Mouse (Mus musculus) lung, embryonic 16.5 days (tissue): ENCODE measurements around the gene Grk6. TPM values are rescaled to one million over a fixed set of nuclear protein-coding genes. Genes with fewer than 3 reads are reported as not detected.

Experiments
- ATAC-seq: fragments of 200-750 bp; cut with Nextera tagmentation; 2 replicates; pipeline ENCODE4 v1.8.0; 2017; ENCODE audit warnings: low read depth, mild to moderate bottlenecking, moderate library complexity
- H3K27ac ChIP-seq: fragments of 300-500 bp; sonication (generic); 2 replicates; pipeline ENCODE4 v1.5.1; 2014; ENCODE audit warnings: mild to moderate bottlenecking, control low read depth, low read length
- H3K27me3 ChIP-seq: fragments of 300-500 bp; sonication (generic); 2 replicates; pipeline ENCODE4 v1.6.1; 2014; ENCODE audit warnings: low read depth, low read length, mixed read lengths; ENCODE audit not compliant: control insufficient read depth, insufficient read depth
- H3K36me3 ChIP-seq: fragments of 300-500 bp; sonication (generic); 2 replicates; pipeline ENCODE4 v1.6.1; 2014; ENCODE audit warnings: low read length; ENCODE audit not compliant: control insufficient read depth, insufficient read depth
- H3K4me1 ChIP-seq: fragments of 300-500 bp; sonication (generic); replicated peaks from 2 replicates; pipeline ENCODE4 v1.6.1; 2014; ENCODE audit warnings: low read length, mixed read lengths; ENCODE audit not compliant: control insufficient read depth, insufficient read depth
- H3K4me2 ChIP-seq: fragments of 300-500 bp; sonication (generic); 2 replicates; pipeline ENCODE4 v1.6.1; 2014; ENCODE audit warnings: low read depth, low read length, control low read depth
- H3K4me3 ChIP-seq: fragments of 300-500 bp; sonication (generic); 2 replicates; pipeline ENCODE4 v1.5.1; 2014; ENCODE audit warnings: mild to moderate bottlenecking, low read length, control low read depth
- H3K9ac ChIP-seq: fragments of 300-500 bp; sonication (generic); 2 replicates; pipeline ENCODE4 v1.6.1; 2014; ENCODE audit warnings: low read length, control low read depth
- H3K9me3 ChIP-seq: fragments of 300-500 bp; sonication (generic); 2 replicates; pipeline ENCODE4 v1.6.1; 2016; ENCODE audit warnings: low read length; ENCODE audit not compliant: control insufficient read depth
- WGBS: fragments of 180-500 bp; shearing (Covaris S2); extraction: QIAGEN DNeasy Blood & Tissue Kit; methylation state at CpG from one replicate; pipeline ENCODE4 v1.1.7; 2014; 5-methylcytosine and 5-hydroxymethylcytosine counted together
- polyA plus RNA-seq: library from polyadenylated mRNA; unstranded; fragments of >200 nt; fragmentation: Nextera tagmentation; extraction: Ambion mirVana; gene quantifications from 2 replicates; pipeline ENCODE4 v1.2.1, GENCODE M21; 2015

Gene Grk6
- polyA plus RNA-seq, 1 experiment from 2014 or later, result 15.5 TPM

- H3K9ac ChIP-seq, result peak overlapping the region; percentile 68
- no peaks in the 10 kb centered on the region for H3K36me3 ChIP-seq
- peak; percentile 83 for ATAC-seq
- peak overlapping the region; percentile 78 for H3K4me2 ChIP-seq
- under 1% methylated on average over 33 of the region's 33 CpGs for WGBS
- H3K27me3 ChIP-seq, result no peaks in the 10 kb centered on the region
- H3K4me1 ChIP-seq, result peaks cover 17% of the 10 kb centered on the region
- H3K27ac ChIP-seq, result peak overlapping the region; percentile 96
- H3K9me3 ChIP-seq, result no peaks in the 10 kb centered on the region
- peak overlapping the region; percentile 83 for H3K4me3 ChIP-seq
These were observed 461 bp upstream of the Grk6 start for GRCm38 (mm10) chr13:55444286-55444936.

GRCm38 (mm10) chr13:55445361-55446091 is 654 bp downstream of the Grk6 start:
- Histone ChIP-seq H3K9ac (peak overlapping the region; percentile 97), H3K9me3 (no peaks in the 10 kb centered on the region), H3K4me2 (peak overlapping the region; percentile 79), H3K4me1 (peaks cover 17% of the 10 kb centered on the region), H3K27me3 (no peaks in the 10 kb centered on the region), H3K4me3 (peak overlapping the region; percentile 83), H3K27ac (peak overlapping the region; percentile 96), H3K36me3 (peaks cover 2% of the 10 kb centered on the region; the same call in 1 of the 2 replicates)
- ATAC-seq, result no peak
- WGBS, result under 1% methylated on average over 64 of the region's 66 CpGs

- Histone ChIP-seq H3K27me3 (no peaks in the 10 kb centered on the region), H3K27ac (no peak overlapping the region), H3K4me2 (peak overlapping the region; percentile 79), H3K9me3 (no peaks in the 10 kb centered on the region), H3K4me1 (peaks cover 17% of the 10 kb centered on the region), H3K36me3 (peaks cover 9% of the 10 kb centered on the region; the same call in 1 of the 2 replicates), H3K9ac (peak overlapping the region; percentile 97), H3K4me3 (peak overlapping the region; percentile 83)
- no peak for ATAC-seq
- 73% methylated on average over 6 of the region's 6 CpGs for WGBS
These were observed 1.7 kb downstream of the Grk6 start for GRCm38 (mm10) chr13:55446483-55447105.

- ATAC-seq, result no peak
- no peak overlapping the region for H3K4me2 ChIP-seq
- H3K4me3 ChIP-seq, result no peak overlapping the region
- H3K36me3 ChIP-seq, result peaks cover 18% of the 10 kb centered on the region
- peaks cover 17% of the 10 kb centered on the region for H3K4me1 ChIP-seq
- no peak overlapping the region for H3K27ac ChIP-seq
- H3K9ac ChIP-seq, result no peak overlapping the region
- H3K9me3 ChIP-seq, result no peaks in the 10 kb centered on the region
- WGBS, result 36% methylated on average over 3 of the region's 3 CpGs
- H3K27me3 ChIP-seq, result no peaks in the 10 kb centered on the region
These were observed 2.7 kb downstream of the Grk6 start for GRCm38 (mm10) chr13:55447543-55447943.

- Histone ChIP-seq H3K9ac (no peak overlapping the region), H3K4me2 (no peak overlapping the region), H3K27ac (no peak overlapping the region), H3K36me3 (peaks cover 24% of the 10 kb centered on the region), H3K9me3 (no peaks in the 10 kb centered on the region), H3K27me3 (no peaks in the 10 kb centered on the region), H3K4me3 (no peak overlapping the region), H3K4me1 (peaks cover 17% of the 10 kb centered on the region)
- ATAC-seq, result no peak
- 91% methylated on average over 5 of the region's 5 CpGs for WGBS
These were observed 3.3 kb downstream of the Grk6 start for GRCm38 (mm10) chr13:55448131-55448530.

GRCm38 (mm10) chr13:55449205-55449604 is 4.3 kb downstream of the Grk6 start:
- 91% methylated on average over 9 of the region's 9 CpGs for WGBS
- H3K4me1 ChIP-seq, result peaks cover 10% of the 10 kb centered on the region

GRCm38 (mm10) chr13:55449679-55450441 is 5.0 kb downstream of the Grk6 start:
- WGBS, result 88% methylated on average over 17 of the region's 17 CpGs
- H3K4me2 ChIP-seq, result no peak overlapping the region
- no peak for ATAC-seq

More at GRCm38 (mm10) chr13:55449205-55449604, 4.3 kb downstream of the Grk6 start:
- Histone ChIP-seq H3K27me3 (no peaks in the 10 kb centered on the region), H3K9me3 (no peaks in the 10 kb centered on the region), H3K4me3 (no peak overlapping the region), H3K9ac (no peak overlapping the region), H3K27ac (no peak overlapping the region), H3K36me3 (peaks cover 31% of the 10 kb centered on the region), H3K4me2 (no peak overlapping the region)
- ATAC-seq, result no peak

GRCm38 (mm10) chr13:55450511-55450980 is 5.7 kb downstream of the Grk6 start:
- ATAC-seq, result no peak
- H3K36me3 ChIP-seq, result peaks cover 40% of the 10 kb centered on the region
- no peak overlapping the region for H3K4me3 ChIP-seq
- peaks cover 10% of the 10 kb centered on the region for H3K4me1 ChIP-seq
- no peak overlapping the region for H3K9ac ChIP-seq
- H3K4me2 ChIP-seq, result no peak overlapping the region
- H3K27ac ChIP-seq, result no peak overlapping the region
- H3K9me3 ChIP-seq, result no peaks in the 10 kb centered on the region
- no peaks in the 10 kb centered on the region for H3K27me3 ChIP-seq
- 73% methylated on average over 11 of the region's 11 CpGs for WGBS

More at GRCm38 (mm10) chr13:55449679-55450441, 5.0 kb downstream of the Grk6 start:
- Histone ChIP-seq H3K4me3 (no peak overlapping the region), H3K36me3 (peaks cover 37% of the 10 kb centered on the region), H3K4me1 (peaks cover 10% of the 10 kb centered on the region), H3K9me3 (no peaks in the 10 kb centered on the region), H3K27me3 (no peaks in the 10 kb centered on the region), H3K27ac (no peak overlapping the region), H3K9ac (no peak overlapping the region)
